Mouse (Mus musculus) hindbrain, embryonic 12.5 days (tissue): ENCODE results near the gene Gcm2. TPM values are rescaled to one million over a fixed set of nuclear protein-coding genes. Genes with fewer than 3 reads are reported as not detected.
A peak's percentile ranks its signal among the peaks of the same experiment; 100 is the strongest.

Experiments
- ATAC-seq: fragments of 200-750 bp; cut with Nextera tagmentation; 2 replicates; pipeline ENCODE4 v1.8.0; 2017; ENCODE audit warnings: moderate TSS enrichment; ENCODE audit not compliant: low FRiP score
- H3K27ac ChIP-seq: fragments of 300-500 bp; sonication (generic); 2 replicates; pipeline ENCODE4 v1.5.1; 2016; ENCODE audit warnings: mild to moderate bottlenecking
- H3K27me3 ChIP-seq: fragments of 300-500 bp; sonication (generic); 2 replicates; pipeline ENCODE4 v1.6.1; 2016; ENCODE audit warnings: mild to moderate bottlenecking
- H3K36me3 ChIP-seq: fragments of 300-500 bp; sonication (generic); 2 replicates; pipeline ENCODE4 v1.6.1; 2016; ENCODE audit warnings: mild to moderate bottlenecking
- H3K4me1 ChIP-seq: fragments of 300-500 bp; sonication (generic); 2 replicates; pipeline ENCODE4 v1.6.1; 2016
- H3K4me2 ChIP-seq: fragments of 300-500 bp; sonication (generic); replicated peaks from 2 replicates; pipeline ENCODE4 v1.6.1; 2016; ENCODE audit warnings: mild to moderate bottlenecking
- H3K4me3 ChIP-seq: fragments of 300-500 bp; sonication (generic); 2 replicates; pipeline ENCODE4 v1.5.1; 2016; ENCODE audit warnings: mild to moderate bottlenecking
- H3K9ac ChIP-seq: fragments of 300-500 bp; sonication (generic); 2 replicates; pipeline ENCODE4 v1.6.1; 2016; ENCODE audit warnings: mild to moderate bottlenecking, moderate library complexity
- H3K9me3 ChIP-seq: fragments of 300-500 bp; sonication (generic); replicated peaks from 2 replicates; pipeline ENCODE4 v1.6.1; 2016; ENCODE audit warnings: mild to moderate bottlenecking
- WGBS: fragments of 180-500 bp; shearing (Covaris S2); methylation state at CpG from one replicate; pipeline ENCODE4 v1.1.7; 2016; 5-methylcytosine and 5-hydroxymethylcytosine counted together
- polyA plus RNA-seq: library from polyadenylated mRNA; unstranded; fragments of >200 nt; fragmentation: Nextera tagmentation; extraction: Ambion mirVana; gene quantifications from 2 replicates; pipeline ENCODE4 v1.2.1, GENCODE M21; 2016

Gcm2 gene
- polyA plus RNA-seq, 1 experiment from 2014 or later = not detected

- Histone ChIP-seq H3K4me1 (no peaks in the 10 kb centered on the region), H3K9me3 (no peaks in the 10 kb centered on the region; the same call in 1 of the 2 replicates), H3K4me3 (no peak overlapping the region), H3K9ac (no peak overlapping the region), H3K27me3 (no peaks in the 10 kb centered on the region), H3K36me3 (no peaks in the 10 kb centered on the region), H3K27ac (no peak overlapping the region), H3K4me2 (no peak overlapping the region)
- 75% methylated on average over 12 of the region's 12 CpGs for WGBS
- no peak for ATAC-seq
Observed at GRCm38 (mm10) chr13:41103841-41104525, 6.9 kb downstream of the Gcm2 start.

- Histone ChIP-seq H3K4me1 (no peaks in the 10 kb centered on the region), H3K9me3 (no peaks in the 10 kb centered on the region; the same call in 1 of the 2 replicates), H3K27ac (no peak overlapping the region), H3K4me2 (no peak overlapping the region), H3K27me3 (no peaks in the 10 kb centered on the region), H3K36me3 (no peaks in the 10 kb centered on the region), H3K4me3 (no peak overlapping the region), H3K9ac (no peak overlapping the region)
- ATAC-seq = no peak
- WGBS = 90% methylated on average over 2 of the region's 2 CpGs
Observed at GRCm38 (mm10) chr13:41100031-41100430, 10.8 kb downstream of the Gcm2 start.

GRCm38 (mm10) chr13:41098325-41098724 is 12.5 kb downstream of the Gcm2 start:
- 90% methylated on average over 15 of the region's 15 CpGs for WGBS
- Histone ChIP-seq H3K4me1 (no peaks in the 10 kb centered on the region), H3K4me3 (no peak overlapping the region), H3K27ac (no peak overlapping the region), H3K4me2 (no peak overlapping the region), H3K27me3 (no peaks in the 10 kb centered on the region), H3K9ac (no peak overlapping the region), H3K9me3 (no peaks in the 10 kb centered on the region; the same call in 1 of the 2 replicates), H3K36me3 (no peaks in the 10 kb centered on the region)
- ATAC-seq = no peak

- H3K4me3 ChIP-seq = no peak overlapping the region
- H3K36me3 ChIP-seq = no peaks in the 10 kb centered on the region
- no peaks in the 10 kb centered on the region for H3K4me1 ChIP-seq
- H3K4me2 ChIP-seq = no peak overlapping the region
- ATAC-seq = no peak
- WGBS = 84% methylated on average over 16 of the region's 16 CpGs
- H3K27me3 ChIP-seq = no peaks in the 10 kb centered on the region
- H3K27ac ChIP-seq = no peak overlapping the region
- H3K9me3 ChIP-seq = no peaks in the 10 kb centered on the region
- no peak overlapping the region for H3K9ac ChIP-seq
Observed at GRCm38 (mm10) chr13:41097324-41098058, 13.3 kb downstream of the Gcm2 start.

- no peak for ATAC-seq
- H3K4me3 ChIP-seq = no peak overlapping the region
- no peaks in the 10 kb centered on the region for H3K36me3 ChIP-seq
- WGBS = 81% methylated on average over 10 of the region's 10 CpGs
- H3K4me2 ChIP-seq = no peak overlapping the region
- H3K9me3 ChIP-seq = no peaks in the 10 kb centered on the region
- no peaks in the 10 kb centered on the region for H3K4me1 ChIP-seq
- H3K27me3 ChIP-seq = no peaks in the 10 kb centered on the region
- no peak overlapping the region for H3K27ac ChIP-seq
- no peak overlapping the region for H3K9ac ChIP-seq
Observed at GRCm38 (mm10) chr13:41094160-41094559, 16.7 kb downstream of the Gcm2 start.

GRCm38 (mm10) chr13:41091271-41091670 is 19.6 kb downstream of the Gcm2 start:
- Histone ChIP-seq H3K4me3 (no peak overlapping the region), H3K4me1 (no peaks in the 10 kb centered on the region), H3K27me3 (no peaks in the 10 kb centered on the region), H3K9me3 (no peaks in the 10 kb centered on the region), H3K27ac (no peak overlapping the region), H3K4me2 (peak overlapping the region; percentile 31), H3K9ac (no peak overlapping the region), H3K36me3 (no peaks in the 10 kb centered on the region)
- WGBS = 20% methylated on average over 10 of the region's 10 CpGs
- ATAC-seq = no peak

- H3K4me3 ChIP-seq = no peak overlapping the region
- H3K9ac ChIP-seq = no peak overlapping the region
- H3K4me2 ChIP-seq = no peak overlapping the region
- H3K4me1 ChIP-seq = no peaks in the 10 kb centered on the region
- 0 out of 2 replicates have a peak, but pooled peaks cover 2% of the 10 kb centered on the region for H3K27me3 ChIP-seq
- H3K27ac ChIP-seq = no peak overlapping the region
- no peak for ATAC-seq
- H3K36me3 ChIP-seq = no peaks in the 10 kb centered on the region
- no peaks in the 10 kb centered on the region for H3K9me3 ChIP-seq
Observed at GRCm38 (mm10) chr13:41088746-41089145, 22.1 kb downstream of the Gcm2 start.

- no peaks in the 10 kb centered on the region for H3K4me1 ChIP-seq
- peaks cover 13% of the 10 kb centered on the region for H3K27me3 ChIP-seq
- no peaks in the 10 kb centered on the region for H3K9me3 ChIP-seq
- no peak overlapping the region for H3K4me2 ChIP-seq
- H3K9ac ChIP-seq = no peak overlapping the region
- H3K4me3 ChIP-seq = no peak overlapping the region
- no peak overlapping the region for H3K27ac ChIP-seq
- ATAC-seq = no peak
- H3K36me3 ChIP-seq = no peaks in the 10 kb centered on the region
- WGBS = 22% methylated on average over 2 of the region's 2 CpGs
Observed at GRCm38 (mm10) chr13:41085140-41085539, 25.7 kb downstream of the Gcm2 start.

- no peak overlapping the region for H3K27ac ChIP-seq
- no peak overlapping the region for H3K4me2 ChIP-seq
- no peak for ATAC-seq
- 90% methylated on average over 3 of the region's 3 CpGs for WGBS
- no peaks in the 10 kb centered on the region for H3K36me3 ChIP-seq
- H3K9me3 ChIP-seq = no peaks in the 10 kb centered on the region
- peaks cover 16% of the 10 kb centered on the region for H3K27me3 ChIP-seq
- H3K4me3 ChIP-seq = no peak overlapping the region
- H3K9ac ChIP-seq = no peak overlapping the region
- H3K4me1 ChIP-seq = no peaks in the 10 kb centered on the region
Observed at GRCm38 (mm10) chr13:41084521-41084920, 26.3 kb downstream of the Gcm2 start.

GRCm38 (mm10) chr13:41080700-41081099 is 30.1 kb downstream of the Gcm2 start:
- Histone ChIP-seq H3K9ac (no peak overlapping the region), H3K27me3 (peaks cover 40% of the 10 kb centered on the region), H3K27ac (no peak overlapping the region), H3K4me2 (no peak overlapping the region), H3K36me3 (no peaks in the 10 kb centered on the region), H3K4me1 (no peaks in the 10 kb centered on the region; the same call in 1 of the 2 replicates), H3K9me3 (no peaks in the 10 kb centered on the region), H3K4me3 (no peak overlapping the region)
- ATAC-seq = no peak
- WGBS = 93% methylated on average over 6 of the region's 6 CpGs

- 57% methylated on average over 5 of the region's 5 CpGs for WGBS
- H3K4me3 ChIP-seq = no peak overlapping the region
- no peaks in the 10 kb centered on the region; the same call in 1 of the 2 replicates for H3K4me1 ChIP-seq
- no peaks in the 10 kb centered on the region for H3K9me3 ChIP-seq
- H3K27me3 ChIP-seq = peaks cover 40% of the 10 kb centered on the region
- H3K36me3 ChIP-seq = no peaks in the 10 kb centered on the region
- ATAC-seq = no peak
- peak overlapping the region; percentile 69; the same call in 1 of the 2 replicates for H3K4me2 ChIP-seq
- no peak overlapping the region for H3K9ac ChIP-seq
- H3K27ac ChIP-seq = no peak overlapping the region
Observed at GRCm38 (mm10) chr13:41079859-41080258, 31.0 kb downstream of the Gcm2 start.

- peak within 1 kb of the TSS; percentile 46 for H3K4me3 ChIP-seq
- H3K36me3 ChIP-seq = no peaks in the 10 kb centered on the region
- WGBS = under 1% methylated on average over 40 of the region's 40 CpGs
- no peak within 1 kb of the TSS for H3K27ac ChIP-seq
- no peaks in the 10 kb centered on the region; the same call in 1 of the 2 replicates for H3K4me1 ChIP-seq
- peak; percentile 90 for ATAC-seq
- peak within 1 kb of the TSS; percentile 69 for H3K4me2 ChIP-seq
- peaks cover 38% of the 10 kb centered on the region for H3K27me3 ChIP-seq
- H3K9me3 ChIP-seq = no peaks in the 10 kb centered on the region
- peak within 1 kb of the TSS; percentile 44 for H3K9ac ChIP-seq
Observed at GRCm38 (mm10) chr13:41079421-41079780, 31.4 kb downstream of the Gcm2 start, which contains the start of gene Mak. Gene Mak (minus strand): TSS chr13:41079706.
